Mouse (Mus musculus): ENCODE data around the gene Nav2. TPM values are rescaled to one million over a fixed set of nuclear protein-coding genes. Genes with fewer than 3 reads are reported as not detected.

Nav2 gene
- total and polyA plus RNA-seq, 3 experiments = under 0.01 TPM; not detected in 2

- Histone ChIP-seq H3K36me3 (replicated peaks in 1 of 2; ENCODE audit: control insufficient read depth in 1 of 2, insufficient read depth in 1 of 2, low read length in 1 of 2) (no peaks in the 10 kb centered on the region), H3K4me2 (ENCODE audit: insufficient read depth, low read depth, poor library complexity, severe bottlenecking) (no peak overlapping the region), H3K9ac (ENCODE audit: insufficient read depth, low read depth) (no peak overlapping the region), H3K27me3 (replicated peaks) (peaks cover 60% of the 10 kb centered on the region), H3K4me1 (ENCODE audit: control insufficient read depth in 1 of 2, insufficient read depth in 2 of 2) (0 out of 4 replicates have a peak, but pooled peaks cover 0 to 2% of the 10 kb centered on the region in 2 experiments), H3K9me3 (replicated peaks; ENCODE audit: low read length) (no peaks in the 10 kb centered on the region), H3K4me3 (replicated peaks in 1 of 3; ENCODE audit: low read depth in 2 of 3, low read length in 2 of 3, poor library complexity in 1 of 3) (no peak overlapping the region), H3K79me2 (replicated peaks; ENCODE audit: control insufficient read depth, extremely low read depth, insufficient read depth, poor library complexity, severe bottlenecking) (no peaks in the 10 kb centered on the region), H3K27ac (ENCODE audit: insufficient read depth, low read depth) (no peak overlapping the region)
- no peak for DNase-seq (ENCODE audit: extremely low read depth)
- TF ChIP-seq USF1 (IDR thresholded peaks at IDR 0.05; ENCODE audit: low read depth, low read length) (no peak), MAX (IDR thresholded peaks at IDR 0.05; ENCODE audit: low read length) (no peak), ZC3H11A (IDR thresholded peaks at IDR 0.05; ENCODE audit: low read depth, low read length) (no peak), EP300 (IDR thresholded peaks at IDR 0.05; ENCODE audit: low read length) (peak; percentile 54; the same call in 1 of the 2 replicates), POLR2AphosphoS2 (IDR thresholded peaks at IDR 0.05; ENCODE audit: low read depth, low read length) (no peak), JUND (conservative IDR thresholded peaks at IDR 0.05; ENCODE audit: low read depth, low read length) (peak; percentile 44; the same call in 1 of the 2 replicates), IRF4 (IDR thresholded peaks at IDR 0.05; ENCODE audit: low read depth, low read length) (peak; percentile 37; the same call in 1 of the 2 replicates)
- dilution Hi-C loops (cut with MboI; ENCODE audit: extremely low pct_ligation_motif_present, extremely low pct_unique_long_range_greater_than_20kb, low sequenced_read_pairs) = no loop called here
- in situ Hi-C loops (cut with MboI; ENCODE audit: low pct_ligation_motif_present, low pct_unique_long_range_greater_than_20kb, low sequenced_read_pairs) = loop anchor here (25.0 kb wide), 1 partner anchor 490 kb away; no protein-coding TSS in a partner anchor
Measured at GRCm38 (mm10) chr7:49252444-49252843, 343.9 kb downstream of the Nav2 start.

GRCm38 (mm10) chr7:49252902-49253301 lies 344.4 kb downstream of the Nav2 start:
- peaks cover 61% of the 10 kb centered on the region for H3K27me3 ChIP-seq (replicated peaks)
- TF ChIP-seq CHD2 (IDR thresholded peaks at IDR 0.05; ENCODE audit: low read length) (no peak), TBP (conservative IDR thresholded peaks at IDR 0.05; ENCODE audit: low read depth, low read length) (no peak), MAZ (IDR thresholded peaks at IDR 0.05; ENCODE audit: low read depth, low read length) (no peak), NELFE (IDR thresholded peaks at IDR 0.05; ENCODE audit: low read depth, low read length) (no peak)
- DNase-seq (ENCODE audit: extremely low read depth) = no peak
- no peak overlapping the region for H3K4me3 ChIP-seq (replicated peaks in 1 of 3; ENCODE audit: low read depth in 2 of 3, low read length in 2 of 3, poor library complexity in 1 of 3)
- 0 out of 4 replicates have a peak, but pooled peaks cover 0 to 2% of the 10 kb centered on the region in 2 experiments for H3K4me1 ChIP-seq (ENCODE audit: control insufficient read depth in 1 of 2, insufficient read depth in 2 of 2)
- H3K36me3 ChIP-seq (replicated peaks in 1 of 2; ENCODE audit: control insufficient read depth in 1 of 2, insufficient read depth in 1 of 2, low read length in 1 of 2) = no peaks in the 10 kb centered on the region
- no peaks in the 10 kb centered on the region for H3K9me3 ChIP-seq (replicated peaks; ENCODE audit: low read length)
- no peak overlapping the region for H3K4me2 ChIP-seq (ENCODE audit: insufficient read depth, low read depth, poor library complexity, severe bottlenecking)
- dilution Hi-C loops (cut with MboI; ENCODE audit: extremely low pct_ligation_motif_present, extremely low pct_unique_long_range_greater_than_20kb, low sequenced_read_pairs) (no loop called here), in situ Hi-C loops (cut with MboI; ENCODE audit: low pct_ligation_motif_present, low pct_unique_long_range_greater_than_20kb, low sequenced_read_pairs) (loop anchor here (25.0 kb wide), 1 partner anchor 491 kb away; no protein-coding TSS in a partner anchor)
- H3K9ac ChIP-seq (ENCODE audit: insufficient read depth, low read depth) = no peak overlapping the region
- H3K27ac ChIP-seq (ENCODE audit: insufficient read depth, low read depth) = no peak overlapping the region
- no peaks in the 10 kb centered on the region for H3K79me2 ChIP-seq (replicated peaks; ENCODE audit: control insufficient read depth, extremely low read depth, insufficient read depth, poor library complexity, severe bottlenecking)

- no peaks in the 10 kb centered on the region for H3K79me2 ChIP-seq (replicated peaks; ENCODE audit: control insufficient read depth, extremely low read depth, insufficient read depth, poor library complexity, severe bottlenecking)
- in situ Hi-C loops (cut with MboI; ENCODE audit: low pct_ligation_motif_present, low pct_unique_long_range_greater_than_20kb, low sequenced_read_pairs) (loop anchor here (25.0 kb wide), 1 partner anchor 493 kb away; no protein-coding TSS in a partner anchor), dilution Hi-C loops (cut with MboI; ENCODE audit: extremely low pct_ligation_motif_present, extremely low pct_unique_long_range_greater_than_20kb, low sequenced_read_pairs) (no loop called here)
- H3K4me2 ChIP-seq (ENCODE audit: insufficient read depth, low read depth, poor library complexity, severe bottlenecking) = no peak overlapping the region
- H3K36me3 ChIP-seq (replicated peaks in 1 of 2; ENCODE audit: control insufficient read depth in 1 of 2, insufficient read depth in 1 of 2, low read length in 1 of 2) = no peaks in the 10 kb centered on the region
- no peaks in the 10 kb centered on the region for H3K9me3 ChIP-seq (replicated peaks; ENCODE audit: low read length)
- no peak overlapping the region for H3K4me3 ChIP-seq (replicated peaks in 1 of 3; ENCODE audit: low read depth in 2 of 3, low read length in 2 of 3, poor library complexity in 1 of 3)
- peak; percentile 20; the same call in 1 of the 2 replicates for TF ChIP-seq SMC3 (IDR thresholded peaks at IDR 0.05; ENCODE audit: low read depth, low read length)
- TF ChIP-seq CTCF (conservative IDR thresholded peaks at IDR 0.05 in 1 of 2, IDR thresholded peaks at IDR 0.05 in 1 of 2; ENCODE audit: low read depth in 2 of 2, low read length in 2 of 2) = peak; percentile 44 to 54
- no peak for TF ChIP-seq RCOR1 (conservative IDR thresholded peaks at IDR 0.05; ENCODE audit: low read depth, low read length)
- TF ChIP-seq IRF4 (IDR thresholded peaks at IDR 0.05; ENCODE audit: low read depth, low read length) = no peak
- peaks cover 62% of the 10 kb centered on the region for H3K27me3 ChIP-seq (replicated peaks)
- H3K27ac ChIP-seq (ENCODE audit: insufficient read depth, low read depth) = no peak overlapping the region
- 0 out of 4 replicates have a peak, but pooled peaks cover 0 to 2% of the 10 kb centered on the region in 2 experiments for H3K4me1 ChIP-seq (ENCODE audit: control insufficient read depth in 1 of 2, insufficient read depth in 2 of 2)
- DNase-seq (ENCODE audit: extremely low read depth) = peak; percentile 13
- no peak overlapping the region for H3K9ac ChIP-seq (ENCODE audit: insufficient read depth, low read depth)
Measured at GRCm38 (mm10) chr7:49255053-49255452, 346.5 kb downstream of the Nav2 start.
